Mouse (Mus musculus) urinary bladder, postnatal 25 days (tissue): Measurements from ENCODE around the gene Tex26.

Experiments
- DNase-seq: peaks from one replicate; pipeline ENCODE4 v3.0.0; 2022; ENCODE audit warnings: low spot score

Gene Tex26

DNA sequence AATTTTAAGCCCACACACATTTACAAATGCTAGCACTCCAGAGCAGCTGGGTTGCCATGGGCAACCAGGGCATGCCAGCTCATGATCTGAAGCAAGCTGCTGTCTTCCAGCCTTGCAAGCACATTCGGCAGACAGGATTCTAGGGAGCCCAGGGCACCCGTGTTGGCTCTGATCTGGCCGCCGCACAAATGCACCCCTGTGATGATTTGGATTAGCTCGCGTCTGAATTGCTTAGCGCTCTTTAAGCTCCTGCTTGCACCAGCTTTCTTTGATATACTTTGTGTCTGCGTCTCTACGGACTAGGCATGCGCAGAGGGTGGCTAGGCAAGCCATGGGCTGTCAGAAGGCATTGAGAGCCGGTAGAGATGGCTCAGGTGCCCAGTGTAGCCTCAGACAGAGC, 49.7 kb downstream of the Tex26 start:
- DNase-seq, result no peak

DNA sequence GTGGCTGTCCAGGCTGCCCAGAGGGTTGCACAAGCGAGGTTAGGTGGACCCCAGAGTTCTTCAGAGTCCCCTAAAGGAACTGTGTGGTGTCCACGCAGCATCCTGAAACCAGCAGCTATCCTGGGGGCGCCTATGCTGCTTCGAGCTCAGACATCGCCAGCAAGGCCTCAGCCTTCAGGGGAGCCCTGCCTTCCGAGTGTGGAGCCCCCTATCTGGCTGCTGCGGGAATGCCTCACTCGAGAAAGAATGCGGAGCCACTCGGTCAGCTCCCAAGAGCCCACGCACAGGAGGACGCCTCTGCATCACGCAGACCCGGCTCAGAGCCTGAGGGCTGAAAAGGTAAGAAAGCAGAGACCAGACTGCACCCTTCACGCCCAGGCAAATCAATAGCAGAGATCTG, 50.8 kb downstream of the Tex26 start:
- DNase-seq, result no peak

DNA sequence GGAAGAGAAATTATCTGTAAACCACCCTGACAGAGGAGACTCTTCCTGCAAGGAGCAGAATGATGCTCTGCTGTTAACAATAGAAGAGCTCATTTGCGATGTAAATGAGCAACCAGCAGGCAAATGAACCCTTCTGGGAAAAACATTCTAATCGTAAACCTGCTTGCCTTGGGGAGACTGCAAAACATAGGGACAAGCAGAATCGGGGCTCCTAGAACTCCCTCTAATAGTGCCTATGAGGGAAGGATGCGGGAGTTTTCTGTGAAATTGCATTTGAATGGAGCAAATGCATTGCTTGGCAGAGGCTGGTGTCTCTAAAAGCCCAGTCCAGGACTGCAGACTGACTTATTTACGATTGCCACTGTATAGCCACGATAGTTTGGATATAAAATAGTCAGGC, 56.2 kb downstream of the Tex26 start:
- DNase-seq, result no peak

DNA sequence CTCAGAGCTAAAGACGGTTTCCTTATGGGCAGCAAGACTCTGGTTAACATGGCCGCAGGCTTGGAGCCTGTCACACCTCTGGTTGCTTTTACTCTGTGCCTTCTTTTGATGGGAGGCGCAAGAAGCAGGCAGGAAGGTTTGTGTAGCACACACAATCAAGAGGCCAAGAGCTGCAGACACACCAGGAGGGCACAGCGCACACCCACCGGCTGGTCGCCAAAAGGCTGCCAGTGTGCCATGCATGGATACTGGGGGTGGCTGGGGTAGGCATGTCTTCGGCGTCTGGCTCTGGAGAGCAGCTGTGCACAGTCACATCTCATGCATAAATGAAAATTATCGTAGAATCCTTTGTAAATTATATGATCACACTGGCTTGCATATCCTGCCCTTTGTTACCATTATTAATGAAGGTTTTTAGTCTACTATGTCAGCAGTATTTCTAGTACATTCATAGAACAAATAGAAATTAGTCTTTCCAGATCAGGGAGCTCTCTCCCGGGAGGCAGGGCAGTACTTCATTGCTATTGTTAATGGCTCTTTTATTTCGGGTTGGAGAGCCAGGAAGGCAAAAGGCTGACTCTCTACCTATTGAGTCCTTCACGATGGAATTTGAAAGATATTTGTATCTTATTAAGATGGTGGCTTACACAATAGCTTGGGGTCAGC, 57.1 kb downstream of the Tex26 start:
- DNase-seq, result no peak

DNA sequence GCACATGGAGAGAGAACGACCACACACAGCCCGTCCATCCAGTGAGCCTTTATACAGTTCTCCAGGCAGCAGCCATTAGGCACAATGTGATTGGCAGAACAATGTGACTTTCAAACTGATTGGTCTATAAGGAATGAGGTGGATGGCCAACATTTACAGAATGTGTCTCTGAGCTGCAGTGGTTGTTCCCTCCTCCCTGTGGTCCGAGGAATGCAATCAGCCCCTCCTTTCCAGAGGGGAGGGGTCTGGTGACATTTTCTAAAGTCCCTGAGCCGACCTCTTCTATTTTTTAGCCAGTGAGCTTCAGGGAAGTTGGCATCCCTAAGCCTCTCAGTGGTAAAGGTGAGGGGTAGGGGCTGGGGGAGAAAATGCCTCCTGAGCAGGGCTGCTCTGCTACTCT, 60.5 kb downstream of the Tex26 start:
- DNase-seq, result no peak

DNA sequence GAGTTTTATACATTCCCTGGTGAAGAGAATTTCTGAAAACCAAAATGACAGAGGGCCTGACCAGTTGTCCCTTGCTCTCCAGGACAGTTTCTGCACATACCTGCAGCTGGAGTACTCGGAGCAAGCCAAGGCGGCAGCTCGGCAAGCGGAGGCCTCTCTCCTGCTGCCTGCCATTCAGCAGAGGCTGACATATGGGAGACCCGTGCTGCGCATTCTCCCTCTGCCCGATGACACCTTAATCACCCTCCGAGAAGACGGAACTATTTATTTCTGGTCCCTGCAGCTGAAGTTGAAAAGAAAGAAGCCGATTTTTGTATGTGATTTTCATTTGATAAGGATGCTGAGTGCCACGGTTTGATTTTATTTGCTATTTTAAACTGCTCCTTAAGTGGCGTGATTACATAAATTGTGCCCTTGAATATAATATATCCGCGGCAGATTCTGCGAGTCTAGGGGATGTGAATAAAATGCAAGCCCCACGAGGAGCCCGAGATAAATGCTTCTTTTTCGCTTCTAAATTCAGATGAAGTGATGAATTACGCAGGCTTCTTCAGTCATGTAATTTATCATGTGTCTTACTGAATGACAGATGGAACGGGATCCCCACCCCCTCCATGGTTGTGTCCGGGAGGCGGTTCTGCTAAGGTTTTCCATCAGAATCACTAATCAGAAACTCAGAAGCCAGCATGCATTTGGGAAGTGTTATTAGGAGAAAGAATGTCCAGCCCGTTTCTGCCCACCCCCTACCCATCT, 64.1 kb downstream of the Tex26 start:
- no peak for DNase-seq

DNA sequence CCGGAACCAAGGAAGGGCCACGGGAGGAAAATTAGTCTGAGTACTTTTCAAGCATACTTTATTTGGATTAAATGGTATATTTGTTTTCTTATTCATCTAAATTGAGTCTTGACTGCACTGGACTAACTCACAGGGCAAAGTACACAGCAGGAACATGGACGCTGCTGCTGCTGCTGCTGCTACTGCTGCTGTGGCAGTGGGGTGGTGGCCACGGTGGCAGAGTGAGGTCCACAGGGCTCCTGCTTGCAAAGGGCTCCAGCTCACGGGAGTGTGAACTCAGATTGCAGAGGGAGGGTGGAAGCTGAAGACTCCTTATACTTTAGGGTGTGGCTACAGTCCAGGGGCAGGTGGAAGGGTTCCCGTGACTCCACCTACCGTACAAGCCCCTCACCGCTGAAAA, 65.5 kb downstream of the Tex26 start:
- DNase-seq, result no peak

DNA sequence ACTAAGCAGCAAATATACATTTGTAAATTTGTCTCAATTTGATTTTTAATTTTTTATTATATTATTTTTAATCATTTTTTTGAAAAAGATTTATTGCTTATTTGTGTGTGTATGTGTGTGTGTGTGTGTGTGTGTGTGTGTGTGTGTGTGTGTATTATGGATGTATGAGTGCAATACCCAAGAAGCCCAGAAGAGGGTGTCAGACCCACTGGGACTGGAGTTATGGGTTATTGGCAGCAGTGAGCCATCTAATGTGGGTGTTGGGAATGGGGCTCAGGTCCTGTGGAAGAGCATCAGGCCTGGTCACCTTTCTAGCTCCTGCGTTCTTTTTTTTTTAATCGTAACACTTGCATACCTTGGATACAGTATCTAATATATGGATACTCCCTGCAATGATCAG, 66.6 kb downstream of the Tex26 start:
- DNase-seq, result no peak

DNA sequence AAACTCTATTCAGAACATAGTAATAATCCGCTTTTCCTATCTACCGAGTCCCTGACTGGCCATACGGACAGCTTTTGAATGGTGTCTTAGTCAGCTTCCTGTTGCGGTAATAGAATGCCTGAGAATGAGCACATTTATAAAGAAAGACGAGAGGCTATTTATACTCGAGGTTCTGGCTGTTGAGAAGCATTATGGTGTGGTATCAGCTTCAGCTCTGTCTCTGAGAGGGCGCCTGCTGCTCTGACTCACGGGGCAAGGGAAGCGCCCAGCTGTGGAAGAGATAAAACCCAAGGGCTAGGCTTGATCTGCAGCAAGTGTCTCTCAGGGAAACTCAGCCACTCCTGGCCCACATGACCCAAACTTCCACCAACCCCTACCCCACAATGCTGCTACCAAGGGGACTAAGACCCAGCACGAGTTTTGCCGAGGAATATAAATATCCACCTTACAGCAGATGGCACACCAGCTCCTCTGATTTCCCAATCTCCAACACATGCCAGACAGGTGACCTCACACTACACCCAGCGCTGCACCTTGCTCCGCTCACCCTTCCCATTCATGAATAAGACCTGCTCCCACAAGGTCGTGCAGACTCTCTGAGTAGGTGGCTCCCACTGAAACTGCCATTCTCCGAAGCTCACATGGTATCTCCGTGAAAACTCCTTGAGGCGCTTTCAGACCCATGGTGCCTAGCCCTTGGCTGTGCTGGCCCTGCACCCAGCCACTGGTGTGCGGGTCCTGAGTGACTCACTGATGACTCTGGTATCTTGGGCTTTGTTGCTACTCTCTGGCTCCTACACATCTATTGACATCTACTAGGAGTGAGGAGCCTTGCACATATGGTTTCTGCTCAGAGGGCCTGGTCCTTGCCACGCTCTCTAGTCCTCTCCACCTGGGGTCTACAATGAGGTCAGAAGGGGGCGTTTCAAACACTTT, 68.9 kb downstream of the Tex26 start:
- no peak for DNase-seq

DNA sequence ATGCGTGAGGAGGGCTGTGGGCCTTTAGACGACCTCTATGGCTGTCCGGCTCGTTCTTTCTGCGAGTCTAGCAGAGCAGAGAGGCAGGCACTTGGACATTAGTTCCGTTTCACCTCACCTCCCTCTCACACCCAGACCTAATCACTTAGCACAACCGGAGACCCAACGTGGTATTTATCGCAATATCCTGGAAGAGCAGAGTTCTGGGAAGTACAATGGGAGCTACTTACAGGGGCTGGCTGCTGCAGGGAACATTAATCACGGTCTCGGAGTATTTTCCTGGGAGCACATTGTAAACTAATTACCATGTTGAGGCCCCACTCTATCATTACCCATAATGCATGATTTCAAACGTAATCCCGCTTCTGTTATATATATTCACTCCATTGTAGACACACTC, 70.9 kb downstream of the Tex26 start:
- DNase-seq, result no peak

DNA sequence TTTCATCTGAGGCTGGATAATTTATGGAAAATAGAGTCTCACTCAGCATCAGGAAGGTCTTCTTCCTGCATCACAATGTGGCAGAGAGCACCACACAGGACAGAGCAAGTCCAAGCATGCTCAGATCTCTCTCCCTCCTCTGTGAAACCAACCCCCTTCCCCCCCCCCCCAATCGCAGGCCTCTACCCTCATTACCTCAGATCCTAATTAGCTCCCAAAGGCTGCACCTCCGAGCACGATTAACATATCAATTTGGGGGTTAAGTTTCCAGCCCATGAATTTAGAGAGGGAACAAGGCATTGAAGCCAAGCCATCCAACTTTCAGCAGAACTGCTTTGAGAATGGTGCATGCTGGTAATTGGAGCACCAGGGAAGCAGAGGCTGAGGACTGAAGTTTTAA, 73.2 kb downstream of the Tex26 start:
- no peak for DNase-seq

DNA sequence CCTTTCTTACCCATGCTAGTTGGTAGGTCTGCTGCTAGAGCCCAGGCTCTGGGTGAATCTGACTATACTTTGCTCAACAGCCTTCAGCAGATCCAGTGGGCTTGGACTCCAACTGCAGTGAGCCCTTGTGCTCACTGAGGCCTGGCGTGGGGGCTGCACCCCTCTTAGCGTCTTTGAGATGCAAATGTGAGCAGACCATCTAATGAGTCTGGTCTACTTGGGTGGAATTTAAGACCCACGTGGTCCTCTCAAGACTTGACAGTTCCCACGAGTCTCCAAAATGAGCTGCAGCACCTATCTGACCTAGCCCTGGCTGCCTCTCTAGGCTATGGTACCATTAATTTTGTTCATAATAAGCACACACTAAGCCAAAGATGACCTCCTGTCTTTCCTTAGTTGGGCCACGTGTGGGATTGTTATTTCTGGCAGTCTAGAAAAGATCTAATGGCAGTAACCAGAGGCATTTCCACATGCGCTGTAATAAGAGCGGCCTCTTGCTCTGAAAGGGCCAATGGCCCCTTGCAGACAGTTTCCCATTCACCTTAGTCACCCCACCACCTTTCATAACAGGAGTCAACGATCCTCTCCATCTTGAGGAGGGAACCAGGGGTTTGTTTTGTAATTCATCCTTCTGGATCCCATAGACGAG, 74.1 kb downstream of the Tex26 start:
- no peak for DNase-seq

DNA sequence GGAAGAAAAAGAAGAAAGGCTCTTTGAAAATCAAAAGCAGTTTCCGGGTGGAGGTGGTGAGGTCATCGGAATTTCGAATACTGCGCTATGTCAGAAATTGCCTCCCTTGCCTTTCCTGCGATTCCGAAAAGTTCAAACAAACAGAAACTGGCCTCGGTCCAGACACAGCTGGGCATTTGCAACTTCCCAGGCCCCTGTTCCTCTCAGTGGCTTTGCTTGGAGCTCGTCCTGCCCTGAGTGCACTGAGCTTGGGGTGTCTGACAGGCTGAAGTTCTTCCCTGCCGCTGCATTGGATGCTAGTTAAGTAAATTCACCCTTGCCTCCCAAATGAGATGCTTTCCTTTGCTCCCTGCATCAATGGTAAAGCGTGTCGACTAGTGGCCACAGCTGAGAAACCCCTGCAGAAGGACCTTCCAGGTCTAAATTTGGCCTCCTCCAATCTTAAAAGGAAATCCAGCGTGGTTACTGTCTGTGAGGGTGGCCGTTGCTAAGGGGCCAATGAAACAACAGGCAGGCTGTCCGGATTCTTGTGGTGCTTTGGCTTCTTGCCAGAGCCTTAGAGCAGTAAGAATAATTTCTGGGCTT, 74.7 kb downstream of the Tex26 start:
- DNase-seq, result peak; percentile 12

DNA sequence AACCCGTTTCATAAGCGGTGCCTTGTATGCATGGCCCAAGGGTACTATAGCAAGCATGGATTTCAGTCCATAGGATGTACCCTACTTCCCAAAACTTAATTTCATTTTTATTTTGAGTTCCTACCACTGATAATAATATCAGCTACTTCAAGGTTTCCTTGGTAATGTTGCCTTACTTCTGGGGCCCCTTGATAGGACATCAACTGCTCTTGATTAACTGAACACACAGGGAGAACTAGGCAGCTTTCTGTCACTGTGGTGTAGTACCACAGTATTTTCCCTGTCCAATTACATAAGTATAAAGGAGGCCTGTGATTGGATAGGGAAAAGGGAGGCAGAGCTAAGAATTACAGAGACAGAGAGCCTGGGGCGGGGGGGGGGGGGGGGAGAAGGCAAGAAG, 75.4 kb downstream of the Tex26 start:
- no peak for DNase-seq

DNA sequence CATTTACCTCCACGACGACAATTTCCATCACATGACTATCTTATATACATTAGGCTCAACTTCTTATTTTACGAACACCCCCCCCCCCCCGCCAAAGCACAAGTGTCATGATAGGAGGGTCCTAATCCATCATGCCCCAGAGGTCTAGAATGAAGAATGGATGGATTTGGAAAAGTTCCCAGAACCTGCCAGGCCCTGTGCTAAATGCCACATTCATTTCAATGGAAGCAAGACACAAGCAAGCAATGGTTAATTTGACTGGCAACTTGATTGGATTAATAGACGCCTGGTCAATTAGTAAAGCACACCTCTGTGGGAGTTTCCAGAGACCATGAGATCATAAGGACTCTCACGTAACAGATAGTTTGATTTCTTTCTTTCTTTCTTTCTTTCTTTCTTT, 77.7 kb downstream of the Tex26 start:
- no peak for DNase-seq
